Comparison of ENCODE assay signal across 26 mouse cellular contexts in the genomic region with DNA sequence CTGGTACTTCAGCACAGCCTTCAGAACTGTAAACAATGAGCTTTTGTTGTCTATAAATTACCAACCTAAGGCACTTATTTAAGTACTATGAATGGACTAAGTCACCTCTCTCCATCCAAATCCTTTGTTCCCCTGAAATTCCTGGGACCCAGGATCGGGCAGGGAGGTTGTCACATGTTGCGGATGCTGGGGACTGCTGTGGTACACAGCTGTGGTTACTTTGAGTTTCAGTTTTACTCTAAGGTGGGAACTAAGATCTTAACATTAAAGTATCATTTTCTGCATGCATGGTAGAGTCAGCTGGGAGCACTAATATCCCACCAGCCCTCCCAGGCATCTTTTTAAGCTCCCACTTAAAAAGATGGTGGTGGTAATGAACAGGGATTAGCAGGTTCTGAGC.
DNase-seq lines count a peak whose midpoint lies in the region; ATAC-seq and TF ChIP-seq lines count a peak whose summit lies in the region.
"Had no signal": no experiment of that assay in that cellular context is flagged by ENCODE, and none has a peak within 500 bp of the region (broad histone marks: within the 10 kb centered on the region; RNA-seq: fewer than 3 reads in every experiment).

No protein-coding gene starts in this region.

- no peaks in the 10 kb centered on the region for H3K36me3 ChIP-seq in forebrain, embryonic 10.5 days (replicated peaks)
- 0 out of 2 replicates have a peak, but pooled peaks cover 3% of the 10 kb centered on the region for H3K36me3 ChIP-seq in forebrain, embryonic 12.5 days (replicated peaks)
- no peaks in the 10 kb centered on the region for H3K36me3 ChIP-seq in liver, postnatal 0 days (replicated peaks; ENCODE audit: insufficient read depth, low read length)
- no peaks in the 10 kb centered on the region for H3K36me3 ChIP-seq in liver, embryonic 12.5 days
- no peaks in the 10 kb centered on the region for H3K36me3 ChIP-seq in embryonic facial prominence, embryonic 10.5 days (replicated peaks)
- H3K36me3 ChIP-seq in hindbrain, embryonic 16.5 days (ENCODE audit: control insufficient read depth, insufficient read depth, low read length), result no peaks in the 10 kb centered on the region
- H3K36me3 ChIP-seq: embryonic facial prominence, embryonic 12.5 days; embryonic facial prominence, embryonic 15.5 days; hindbrain, embryonic 10.5 days; hindbrain, embryonic 13.5 days had no signal

- DNase-seq in forebrain, embryonic 10.5 days (ENCODE audit: extremely low spot score, low spot score), result peak; percentile 9
- DNase-seq in liver, postnatal 0 days, result peak; percentile 2
- peak; percentile 57 for DNase-seq in A20 (ENCODE audit: low read depth, low spot score)
- DNase-seq in embryonic facial prominence, embryonic 10.5 days (ENCODE audit: low spot score), result peak; percentile 4
- no peak for DNase-seq in left cerebral cortex, postnatal 25 days (ENCODE audit: low spot score in 2 of 2)
- DNase-seq: adrenal gland, adult 8-10 months; adrenal gland, postnatal 25 days; B cell, adult 2 months; cerebellum, adult 11-12 months; cerebellum, adult 8-10 months; cerebellum, postnatal 10 days; cerebellum, postnatal 36 days; gastrocnemius, postnatal 10 days; gastrocnemius, postnatal 36 days; heart, postnatal 36 days had no signal

- H3K27me3 ChIP-seq in forebrain, embryonic 10.5 days (ENCODE audit: poor library complexity, severe bottlenecking), result no peaks in the 10 kb centered on the region
- H3K27me3 ChIP-seq in forebrain, embryonic 12.5 days, result no peaks in the 10 kb centered on the region
- no peaks in the 10 kb centered on the region for H3K27me3 ChIP-seq in liver, postnatal 0 days (ENCODE audit: insufficient read depth, low read length)
- H3K27me3 ChIP-seq in liver, embryonic 12.5 days (replicated peaks), result no peaks in the 10 kb centered on the region
- H3K27me3 ChIP-seq in embryonic facial prominence, embryonic 10.5 days (replicated peaks; ENCODE audit: low read depth, poor library complexity, severe bottlenecking), result 0 out of 2 replicates have a peak, but pooled peaks cover 5% of the 10 kb centered on the region
- no peaks in the 10 kb centered on the region for H3K27me3 ChIP-seq in hindbrain, embryonic 16.5 days (replicated peaks; ENCODE audit: control insufficient read depth, insufficient read depth, low read length)
- H3K27me3 ChIP-seq: embryonic facial prominence, embryonic 12.5 days; embryonic facial prominence, embryonic 15.5 days; forebrain, embryonic 13.5 days; hindbrain, embryonic 13.5 days had no signal

- H3K4me2 ChIP-seq in forebrain, embryonic 12.5 days, result no peak overlapping the region
- H3K4me2 ChIP-seq in liver, postnatal 0 days (ENCODE audit: low read depth, low read length), result no peak overlapping the region
- H3K4me2 ChIP-seq in liver, embryonic 12.5 days, result no peak overlapping the region
- no peak overlapping the region for H3K4me2 ChIP-seq in hindbrain, embryonic 16.5 days (ENCODE audit: low read length)
- H3K4me2 ChIP-seq: embryonic facial prominence, embryonic 12.5 days; embryonic facial prominence, embryonic 15.5 days; forebrain, embryonic 13.5 days; heart, embryonic 11.5 days; hindbrain, embryonic 13.5 days had no signal

- TF ChIP-seq EP300 in liver, postnatal 0 days (IDR thresholded peaks at IDR 0.05; ENCODE audit: low read depth), result no peak

- no peak overlapping the region for H3K27ac ChIP-seq in forebrain, embryonic 10.5 days
- no peak overlapping the region for H3K27ac ChIP-seq in forebrain, embryonic 12.5 days
- H3K27ac ChIP-seq in liver, postnatal 0 days (ENCODE audit: low read depth), result no peak overlapping the region
- no peak overlapping the region for H3K27ac ChIP-seq in liver, embryonic 12.5 days
- H3K27ac ChIP-seq in embryonic facial prominence, embryonic 10.5 days (replicated peaks), result no peak overlapping the region
- no peak overlapping the region for H3K27ac ChIP-seq in hindbrain, embryonic 16.5 days (ENCODE audit: low read depth, low read length)
- H3K27ac ChIP-seq: embryonic facial prominence, embryonic 12.5 days; embryonic facial prominence, embryonic 15.5 days; forebrain, embryonic 13.5 days; hindbrain, embryonic 10.5 days; hindbrain, embryonic 13.5 days; hindbrain, postnatal 0 days had no signal

- no peaks in the 10 kb centered on the region for H3K9me3 ChIP-seq in forebrain, embryonic 10.5 days
- H3K9me3 ChIP-seq in forebrain, embryonic 12.5 days, result no peaks in the 10 kb centered on the region
- no peaks in the 10 kb centered on the region for H3K9me3 ChIP-seq in liver, postnatal 0 days (ENCODE audit: low read length)
- no peaks in the 10 kb centered on the region for H3K9me3 ChIP-seq in liver, embryonic 12.5 days (replicated peaks)
- no peaks in the 10 kb centered on the region for H3K9me3 ChIP-seq in embryonic facial prominence, embryonic 10.5 days
- H3K9me3 ChIP-seq in hindbrain, embryonic 16.5 days (ENCODE audit: control insufficient read depth, low read length), result no peaks in the 10 kb centered on the region
- H3K9me3 ChIP-seq: embryonic facial prominence, embryonic 12.5 days; embryonic facial prominence, embryonic 15.5 days; forebrain, embryonic 13.5 days; hindbrain, embryonic 10.5 days; hindbrain, embryonic 13.5 days had no signal

- TF ChIP-seq CTCF in liver, postnatal 0 days (IDR thresholded peaks at IDR 0.05; ENCODE audit: low read depth), result no peak

- peaks cover 17% of the 10 kb centered on the region for H3K4me1 ChIP-seq in forebrain, embryonic 10.5 days
- peaks cover 6% of the 10 kb centered on the region for H3K4me1 ChIP-seq in forebrain, embryonic 12.5 days
- no peaks in the 10 kb centered on the region for H3K4me1 ChIP-seq in liver, postnatal 0 days (ENCODE audit: insufficient read depth)
- no peaks in the 10 kb centered on the region for H3K4me1 ChIP-seq in liver, embryonic 12.5 days
- peaks cover 18% of the 10 kb centered on the region for H3K4me1 ChIP-seq in embryonic facial prominence, embryonic 10.5 days
- peaks cover 6% of the 10 kb centered on the region for H3K4me1 ChIP-seq in hindbrain, embryonic 16.5 days (ENCODE audit: control insufficient read depth, insufficient read depth, low read depth, low read length)

- no peak overlapping the region for H3K9ac ChIP-seq in forebrain, embryonic 12.5 days
- H3K9ac ChIP-seq in liver, postnatal 0 days (replicated peaks), result no peak overlapping the region
- no peak overlapping the region for H3K9ac ChIP-seq in liver, embryonic 12.5 days
- no peak overlapping the region for H3K9ac ChIP-seq in hindbrain, embryonic 16.5 days (ENCODE audit: low read depth, low read length)
- H3K9ac ChIP-seq: embryonic facial prominence, embryonic 12.5 days; embryonic facial prominence, embryonic 15.5 days; forebrain, embryonic 13.5 days; hindbrain, embryonic 13.5 days had no signal

- intact Hi-C loops in left cerebral cortex, postnatal 25 days (cut with DNase I), result loop anchor here (5.0 to 10.0 kb wide), 4 partner anchors 107 to 345 kb away; no protein-coding TSS in a partner anchor

- no peak for ATAC-seq in forebrain, embryonic 12.5 days (ENCODE audit: low FRiP score)
- no peak for ATAC-seq in liver, postnatal 0 days
- ATAC-seq in liver, embryonic 12.5 days, result no peak
- no peak for ATAC-seq in hindbrain, embryonic 16.5 days
- ATAC-seq: forebrain, embryonic 13.5 days; forebrain, embryonic 16.5 days; hindbrain, postnatal 0 days had no signal

- 77% methylated on average over 2 of the region's 2 CpGs for WGBS in forebrain, embryonic 10.5 days
- 66% methylated on average over 2 of the region's 2 CpGs for WGBS in forebrain, embryonic 12.5 days
- WGBS in liver, postnatal 0 days (ENCODE audit: insufficient replicate concordance), result 72% methylated on average over 2 of the region's 2 CpGs
- 79% methylated on average over 2 of the region's 2 CpGs for WGBS in liver, embryonic 12.5 days (ENCODE audit: insufficient replicate concordance)
- WGBS in embryonic facial prominence, embryonic 10.5 days, result 73% methylated on average over 2 of the region's 2 CpGs
- 91% methylated on average over 2 of the region's 2 CpGs for WGBS in hindbrain, embryonic 16.5 days

- H3K4me3 ChIP-seq in forebrain, embryonic 10.5 days, result no peak overlapping the region
- no peak overlapping the region for H3K4me3 ChIP-seq in forebrain, embryonic 12.5 days (replicated peaks)
- H3K4me3 ChIP-seq in liver, postnatal 0 days (ENCODE audit: low read depth, low read length), result no peak overlapping the region
- no peak overlapping the region for H3K4me3 ChIP-seq in liver, embryonic 12.5 days
- H3K4me3 ChIP-seq in embryonic facial prominence, embryonic 10.5 days, result no peak overlapping the region
- no peak overlapping the region for H3K4me3 ChIP-seq in hindbrain, embryonic 16.5 days (ENCODE audit: low read length)
- H3K4me3 ChIP-seq: embryonic facial prominence, embryonic 12.5 days; embryonic facial prominence, embryonic 15.5 days; forebrain, embryonic 13.5 days; hindbrain, embryonic 10.5 days; hindbrain, embryonic 13.5 days had no signal

Comparison
In these comparisons a context has a peak if more than half of its experiments do, and no peak if none do; other contexts are left out.
1. DNase-seq: peak in forebrain, embryonic 10.5 days (single experiment), liver, postnatal 0 days (single experiment), A20 (single experiment) and embryonic facial prominence, embryonic 10.5 days (single experiment); none in left cerebral cortex, postnatal 25 days (0 of 2).